Mouse (Mus musculus): ENCODE data around the gene Nutf2. TPM values are rescaled to one million over a fixed set of nuclear protein-coding genes. Genes with fewer than 3 reads are reported as not detected.
"Not testable (repeated sequence)": the region's sequence is repeated elsewhere in the genome, so short reads cannot be mapped to it uniquely, and the experiment has no call there.

The Nutf2 gene
- polyA plus RNA-seq, 1 experiment from 2014 or later, result 276 TPM

GRCm38 (mm10) chr8:105826379-105826778 is 34.0 kb upstream of the Nutf2 start:
- WGBS, result 5% methylated on average over 4 of the region's 4 CpGs
- H3K9me3 ChIP-seq (ENCODE audit: control insufficient read depth, low read depth, low read length), result no peaks in the 10 kb centered on the region
- H3K36me3 ChIP-seq (ENCODE audit: control insufficient read depth, insufficient read depth, low read length), result peaks cover 15% of the 10 kb centered on the region; the same call in 1 of the 2 replicates
- peaks cover 7% of the 10 kb centered on the region for H3K4me1 ChIP-seq (ENCODE audit: control insufficient read depth, insufficient read depth, low read length)
- ATAC-seq (ENCODE audit: insufficient number of reproducible peaks, insufficient read depth, low FRiP score, low read depth), result no peak
- H3K27ac ChIP-seq (ENCODE audit: low read length), result 0 out of 2 replicates have a peak overlapping the region, but pooled peaks have one; percentile 45
- H3K4me2 ChIP-seq (replicated peaks; ENCODE audit: low read depth, low read length), result peak overlapping the region; percentile 67
- peak overlapping the region; percentile 94 for H3K4me3 ChIP-seq (ENCODE audit: low read depth, low read length)
- H3K27me3 ChIP-seq (ENCODE audit: control insufficient read depth, insufficient read depth, low read length), result no peaks in the 10 kb centered on the region
- peak overlapping the region; percentile 87 for H3K9ac ChIP-seq (replicated peaks; ENCODE audit: low read depth, low read length)

DNA sequence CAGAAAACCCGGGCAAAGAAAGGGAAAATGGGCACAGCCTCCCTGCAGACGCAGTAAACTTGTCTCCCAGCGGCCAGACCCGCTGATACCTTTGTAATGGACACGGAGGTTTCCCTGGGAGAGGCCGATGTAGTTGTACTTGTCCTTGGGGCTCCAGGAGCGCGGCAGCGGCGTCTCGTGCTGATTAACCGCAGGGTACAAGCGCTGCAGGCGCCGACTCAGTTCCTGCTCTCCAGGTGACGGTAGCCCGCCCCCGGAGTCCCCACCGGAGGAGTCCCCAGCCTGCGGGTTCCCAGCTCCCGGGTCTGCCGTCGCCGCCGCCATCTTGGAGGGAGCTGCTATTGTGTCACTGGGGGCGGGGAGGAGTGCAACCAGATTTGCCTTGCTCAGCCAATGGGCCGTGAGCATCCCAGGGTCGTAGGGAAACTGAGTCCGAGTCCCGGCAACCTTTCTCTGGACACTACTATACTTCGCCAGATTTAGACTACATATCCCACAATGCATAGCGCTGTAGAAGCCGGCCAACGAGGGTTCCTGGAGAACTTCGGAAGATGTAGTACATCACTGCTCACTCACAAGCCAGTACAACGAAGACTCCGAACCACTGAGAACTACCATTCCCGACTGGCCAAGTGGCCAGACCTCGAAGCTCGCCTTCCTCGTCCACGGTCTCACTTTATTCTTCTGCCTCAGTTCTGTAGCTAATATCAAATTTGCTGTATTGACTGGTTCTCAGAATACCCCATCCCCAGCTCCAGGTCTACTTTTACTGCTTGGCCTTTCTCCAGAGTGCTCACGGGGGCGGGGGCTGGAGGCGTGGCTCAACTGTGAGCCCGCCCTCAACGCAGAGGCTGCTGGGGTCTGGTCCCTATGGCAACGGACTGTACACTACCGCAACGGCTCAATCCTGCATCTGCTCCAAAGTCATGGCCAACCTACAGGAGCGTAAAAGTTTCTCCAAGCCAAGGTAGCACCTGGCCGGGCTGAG is 33.2 kb upstream of the Nutf2 start, which contains the start of the genes Ranbp10 and Tsnaxip1:
Gene Ranbp10 (minus strand): TSS at position 490 of the 988 bp plus-strand sequence.
Gene Tsnaxip1 (plus strand): TSS at position 871 of the 988 bp plus-strand sequence.
- Histone ChIP-seq H3K36me3 (ENCODE audit: control insufficient read depth, insufficient read depth, low read length) (peaks cover 10% of the 10 kb centered on the region; the same call in 1 of the 2 replicates), H3K9me3 (ENCODE audit: control insufficient read depth, low read depth, low read length) (no peaks in the 10 kb centered on the region), H3K4me2 (replicated peaks; ENCODE audit: low read depth, low read length) (peak within 1 kb of the TSS; percentile 67), H3K4me1 (ENCODE audit: control insufficient read depth, insufficient read depth, low read length) (peaks cover 7% of the 10 kb centered on the region), H3K9ac (replicated peaks; ENCODE audit: low read depth, low read length) (peak within 1 kb of the TSS; percentile 87), H3K4me3 (ENCODE audit: low read depth, low read length) (peak within 1 kb of the TSS; percentile 94), H3K27me3 (ENCODE audit: control insufficient read depth, insufficient read depth, low read length) (no peaks in the 10 kb centered on the region), H3K27ac (ENCODE audit: low read length) (peak within 1 kb of the TSS; percentile 45; the same call in 1 of the 2 replicates)
- ATAC-seq (ENCODE audit: insufficient number of reproducible peaks, insufficient read depth, low FRiP score, low read depth), result peak; percentile 97
- under 1% methylated on average over 47 of the region's 52 CpGs for WGBS

GRCm38 (mm10) chr8:105833740-105834139 is 26.6 kb upstream of the Nutf2 start:
- WGBS, result 85% methylated on average over 2 of the region's 2 CpGs

GRCm38 (mm10) chr8:105835318-105835717 is 25.1 kb upstream of the Nutf2 start:
- 32% methylated on average over 11 of the region's 11 CpGs for WGBS
- Histone ChIP-seq H3K9ac (replicated peaks; ENCODE audit: low read depth, low read length) (no peak overlapping the region), H3K36me3 (ENCODE audit: control insufficient read depth, insufficient read depth, low read length) (no peaks in the 10 kb centered on the region), H3K27ac (ENCODE audit: low read length) (no peak overlapping the region), H3K27me3 (ENCODE audit: control insufficient read depth, insufficient read depth, low read length) (no peaks in the 10 kb centered on the region), H3K4me1 (ENCODE audit: control insufficient read depth, insufficient read depth, low read length) (no peaks in the 10 kb centered on the region), H3K4me2 (replicated peaks; ENCODE audit: low read depth, low read length) (no peak overlapping the region), H3K9me3 (ENCODE audit: control insufficient read depth, low read depth, low read length) (no peaks in the 10 kb centered on the region), H3K4me3 (ENCODE audit: low read depth, low read length) (no peak overlapping the region)
- ATAC-seq (ENCODE audit: insufficient number of reproducible peaks, insufficient read depth, low FRiP score, low read depth), result no peak

More at GRCm38 (mm10) chr8:105833740-105834139, 26.6 kb upstream of the Nutf2 start:
- H3K4me1 ChIP-seq (ENCODE audit: control insufficient read depth, insufficient read depth, low read length); H3K36me3 ChIP-seq (ENCODE audit: control insufficient read depth, insufficient read depth, low read length); H3K27ac ChIP-seq (ENCODE audit: low read length); H3K9ac ChIP-seq (replicated peaks; ENCODE audit: low read depth, low read length); H3K4me2 ChIP-seq (replicated peaks; ENCODE audit: low read depth, low read length); H3K9me3 ChIP-seq (ENCODE audit: control insufficient read depth, low read depth, low read length); H3K4me3 ChIP-seq (ENCODE audit: low read depth, low read length); H3K27me3 ChIP-seq (ENCODE audit: control insufficient read depth, insufficient read depth, low read length); ATAC-seq (ENCODE audit: insufficient number of reproducible peaks, insufficient read depth, low FRiP score, low read depth): not testable (repeated sequence)

- WGBS, result 85% methylated on average over 6 of the region's 6 CpGs
- no peak overlapping the region for H3K27ac ChIP-seq (ENCODE audit: low read length)
- no peak overlapping the region for H3K4me3 ChIP-seq (ENCODE audit: low read depth, low read length)
- no peaks in the 10 kb centered on the region for H3K9me3 ChIP-seq (ENCODE audit: control insufficient read depth, low read depth, low read length)
- H3K36me3 ChIP-seq (ENCODE audit: control insufficient read depth, insufficient read depth, low read length), result no peaks in the 10 kb centered on the region
- H3K4me2 ChIP-seq (replicated peaks; ENCODE audit: low read depth, low read length), result no peak overlapping the region
- no peak for ATAC-seq (ENCODE audit: insufficient number of reproducible peaks, insufficient read depth, low FRiP score, low read depth)
- H3K4me1 ChIP-seq (ENCODE audit: control insufficient read depth, insufficient read depth, low read length), result no peaks in the 10 kb centered on the region
- no peak overlapping the region for H3K9ac ChIP-seq (replicated peaks; ENCODE audit: low read depth, low read length)
- H3K27me3 ChIP-seq (ENCODE audit: control insufficient read depth, insufficient read depth, low read length), result no peaks in the 10 kb centered on the region
These were observed 23.4 kb upstream of the Nutf2 start for GRCm38 (mm10) chr8:105836991-105837390.

DNA sequence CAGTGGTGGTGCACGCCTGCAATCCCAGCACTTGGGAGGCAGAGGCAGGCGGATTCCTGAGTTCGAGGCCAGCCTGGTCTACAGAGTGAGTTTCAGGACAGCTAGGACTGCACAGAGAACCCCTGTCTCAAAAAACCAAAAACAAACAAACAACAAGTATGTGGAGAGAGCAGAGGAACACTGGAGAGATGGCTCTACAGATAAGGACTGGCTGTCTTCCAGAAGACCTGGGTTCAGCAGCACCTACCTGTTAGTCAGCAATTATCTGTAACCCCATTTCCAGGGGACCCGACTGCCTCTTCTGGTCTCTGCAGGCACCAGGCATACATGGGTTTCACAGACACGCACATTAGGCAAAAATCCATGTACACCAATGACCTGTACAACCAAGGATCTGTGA is 21.2 kb upstream of the Nutf2 start:
- WGBS, result 89% methylated on average over 5 of the region's 5 CpGs
- no peaks in the 10 kb centered on the region for H3K9me3 ChIP-seq (ENCODE audit: control insufficient read depth, low read depth, low read length)

DNA sequence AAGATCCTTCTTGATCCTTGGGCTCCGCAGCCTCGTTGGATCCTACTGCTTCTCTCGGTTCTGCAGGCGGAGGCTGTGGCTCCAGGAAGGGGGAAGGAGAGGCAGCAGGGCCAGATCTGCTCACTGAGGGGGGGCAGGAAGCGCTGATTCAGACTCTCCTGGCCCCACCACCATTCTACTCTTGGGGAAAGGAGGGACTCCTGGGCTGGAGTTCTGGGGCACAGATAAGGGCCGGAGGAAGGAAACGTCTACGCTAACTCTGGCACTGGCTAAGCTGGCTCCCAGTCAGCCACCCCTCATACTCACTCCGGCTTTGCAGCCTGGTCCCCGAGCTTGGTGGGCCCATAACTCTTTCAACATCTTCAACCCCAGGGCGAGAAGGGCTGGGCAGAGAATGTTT is 13.7 kb upstream of the Nutf2 start:
- Histone ChIP-seq H3K36me3 (ENCODE audit: control insufficient read depth, insufficient read depth, low read length) (peaks cover 39% of the 10 kb centered on the region), H3K27me3 (ENCODE audit: control insufficient read depth, insufficient read depth, low read length) (no peaks in the 10 kb centered on the region), H3K4me1 (ENCODE audit: control insufficient read depth, insufficient read depth, low read length) (peaks cover 6% of the 10 kb centered on the region; the same call in 1 of the 2 replicates), H3K4me2 (replicated peaks; ENCODE audit: low read depth, low read length) (no peak overlapping the region), H3K9me3 (ENCODE audit: control insufficient read depth, low read depth, low read length) (no peaks in the 10 kb centered on the region), H3K27ac (ENCODE audit: low read length) (no peak overlapping the region), H3K9ac (replicated peaks; ENCODE audit: low read depth, low read length) (no peak overlapping the region), H3K4me3 (ENCODE audit: low read depth, low read length) (no peak overlapping the region)
- 93% methylated on average over 11 of the region's 11 CpGs for WGBS
- no peak for ATAC-seq (ENCODE audit: insufficient number of reproducible peaks, insufficient read depth, low FRiP score, low read depth)

More for the DNA sequence above, 21.2 kb upstream of the Nutf2 start:
- no peak for ATAC-seq (ENCODE audit: insufficient number of reproducible peaks, insufficient read depth, low FRiP score, low read depth)
- H3K4me3 ChIP-seq (ENCODE audit: low read depth, low read length), result no peak overlapping the region
- H3K36me3 ChIP-seq (ENCODE audit: control insufficient read depth, insufficient read depth, low read length), result peaks cover 8% of the 10 kb centered on the region
- H3K9ac ChIP-seq (replicated peaks; ENCODE audit: low read depth, low read length), result no peak overlapping the region
- H3K27me3 ChIP-seq (ENCODE audit: control insufficient read depth, insufficient read depth, low read length), result no peaks in the 10 kb centered on the region
- no peak overlapping the region for H3K27ac ChIP-seq (ENCODE audit: low read length)
- no peak overlapping the region for H3K4me2 ChIP-seq (replicated peaks; ENCODE audit: low read depth, low read length)
- no peaks in the 10 kb centered on the region for H3K4me1 ChIP-seq (ENCODE audit: control insufficient read depth, insufficient read depth, low read length)

DNA sequence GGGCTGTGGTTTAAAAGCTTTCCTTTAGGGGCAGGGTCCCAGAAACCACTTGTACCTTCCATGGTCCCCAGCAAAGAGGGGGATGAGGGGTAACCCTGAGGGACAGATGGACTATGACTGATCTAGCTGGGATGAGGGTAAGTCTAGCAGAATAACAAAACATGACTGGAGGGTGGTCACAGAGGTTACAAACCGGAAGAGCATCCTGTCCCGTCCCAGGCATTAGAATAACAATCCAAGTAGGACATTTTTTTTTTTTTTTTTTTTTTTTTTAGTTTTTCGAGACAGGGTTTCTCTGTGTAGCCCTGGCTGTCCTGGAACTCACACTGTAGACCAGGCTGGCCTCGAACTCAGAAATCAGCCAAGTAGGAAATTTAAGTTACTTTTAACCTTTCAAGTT is 10.4 kb upstream of the Nutf2 start:
- peaks cover 23% of the 10 kb centered on the region for H3K36me3 ChIP-seq (ENCODE audit: control insufficient read depth, insufficient read depth, low read length)
- H3K9ac ChIP-seq (replicated peaks; ENCODE audit: low read depth, low read length), result no peak overlapping the region
- H3K4me3 ChIP-seq (ENCODE audit: low read depth, low read length), result no peak overlapping the region; the same call in 1 of the 2 replicates
- ATAC-seq (ENCODE audit: insufficient number of reproducible peaks, insufficient read depth, low FRiP score, low read depth), result no peak
- H3K9me3 ChIP-seq (ENCODE audit: control insufficient read depth, low read depth, low read length), result no peaks in the 10 kb centered on the region
- no peak overlapping the region for H3K27ac ChIP-seq (ENCODE audit: low read length)
- no peak overlapping the region for H3K4me2 ChIP-seq (replicated peaks; ENCODE audit: low read depth, low read length)
- 82% methylated on average over 4 of the region's 4 CpGs for WGBS
- no peaks in the 10 kb centered on the region for H3K27me3 ChIP-seq (ENCODE audit: control insufficient read depth, insufficient read depth, low read length)
- peaks cover 6% of the 10 kb centered on the region; the same call in 1 of the 2 replicates for H3K4me1 ChIP-seq (ENCODE audit: control insufficient read depth, insufficient read depth, low read length)
